Mouse (Mus musculus) frontal cortex, postnatal 36 days (tissue): ENCODE results near the gene Cypt4.
"Not testable (repeated sequence)": the region's sequence is repeated elsewhere in the genome, so short reads cannot be mapped to it uniquely, and the experiment has no call there.

Source experiments
- DNase-seq, 2 experiments: peaks; one replicate each; pipeline ENCODE4 v3.0.0; 2022; ENCODE audit warnings: low spot score in 2 of 2

The Cypt4 gene

GRCm38 (mm10) chr9:24624896-24625295, at the start of gene Cypt4:
TSS of gene Cypt4 (plus strand) at chr9:24625196.
- DNase-seq = no peak

- not testable (repeated sequence) for DNase-seq
Observed at GRCm38 (mm10) chr9:24637341-24637740, 12.3 kb downstream of the Cypt4 start.
